Mouse (Mus musculus) regulatory T cell (primary cell): ENCODE data around the gene Vav1.

Experiments used
- in situ Hi-C: fragments of 300-600 bp; cut with MboI, MseI; formaldehyde crosslinking; loops from one replicate; pipeline ENCODE4 v1.15.1; 2025; ENCODE audit warnings: high pct_unique_total_duplicates

Gene Vav1

DNA sequence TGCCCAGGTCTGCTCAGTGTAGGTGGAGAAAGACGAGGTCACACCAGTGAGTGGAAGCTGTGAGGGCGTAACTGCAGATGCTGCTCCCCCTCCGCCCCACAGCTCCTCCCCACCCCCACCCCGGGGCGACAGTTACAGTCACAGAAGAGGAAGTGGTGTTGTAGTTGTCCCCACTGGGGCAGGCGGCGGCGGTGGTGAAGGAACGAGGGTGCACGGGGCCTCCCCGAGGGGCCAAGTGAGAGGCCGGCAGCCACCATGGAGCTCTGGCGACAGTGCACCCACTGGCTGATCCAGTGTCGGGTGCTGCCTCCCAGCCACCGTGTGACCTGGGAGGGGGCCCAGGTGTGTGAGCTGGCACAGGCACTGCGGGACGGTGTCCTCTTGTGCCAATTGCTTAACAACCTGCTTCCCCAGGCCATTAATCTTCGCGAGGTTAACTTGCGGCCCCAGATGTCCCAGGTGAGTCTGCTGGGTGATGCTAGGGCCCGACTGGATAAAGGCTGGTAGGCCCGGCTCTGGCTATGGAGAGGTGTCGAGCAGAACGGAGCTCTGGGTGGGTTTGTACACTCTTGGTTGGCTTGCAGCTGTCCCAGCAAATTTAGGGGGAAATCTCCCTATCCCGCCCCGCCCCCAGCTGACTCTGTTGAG lies at the start of gene Vav1:
Vav1 (plus strand) TSS at position 158 of the 648 bp plus-strand sequence.
- in situ Hi-C loops, result loop anchor here (25.0 kb wide), 1 partner anchor 1242 kb away; the partner anchor contains the start of genes Chaf1a and Sh3gl1

DNA sequence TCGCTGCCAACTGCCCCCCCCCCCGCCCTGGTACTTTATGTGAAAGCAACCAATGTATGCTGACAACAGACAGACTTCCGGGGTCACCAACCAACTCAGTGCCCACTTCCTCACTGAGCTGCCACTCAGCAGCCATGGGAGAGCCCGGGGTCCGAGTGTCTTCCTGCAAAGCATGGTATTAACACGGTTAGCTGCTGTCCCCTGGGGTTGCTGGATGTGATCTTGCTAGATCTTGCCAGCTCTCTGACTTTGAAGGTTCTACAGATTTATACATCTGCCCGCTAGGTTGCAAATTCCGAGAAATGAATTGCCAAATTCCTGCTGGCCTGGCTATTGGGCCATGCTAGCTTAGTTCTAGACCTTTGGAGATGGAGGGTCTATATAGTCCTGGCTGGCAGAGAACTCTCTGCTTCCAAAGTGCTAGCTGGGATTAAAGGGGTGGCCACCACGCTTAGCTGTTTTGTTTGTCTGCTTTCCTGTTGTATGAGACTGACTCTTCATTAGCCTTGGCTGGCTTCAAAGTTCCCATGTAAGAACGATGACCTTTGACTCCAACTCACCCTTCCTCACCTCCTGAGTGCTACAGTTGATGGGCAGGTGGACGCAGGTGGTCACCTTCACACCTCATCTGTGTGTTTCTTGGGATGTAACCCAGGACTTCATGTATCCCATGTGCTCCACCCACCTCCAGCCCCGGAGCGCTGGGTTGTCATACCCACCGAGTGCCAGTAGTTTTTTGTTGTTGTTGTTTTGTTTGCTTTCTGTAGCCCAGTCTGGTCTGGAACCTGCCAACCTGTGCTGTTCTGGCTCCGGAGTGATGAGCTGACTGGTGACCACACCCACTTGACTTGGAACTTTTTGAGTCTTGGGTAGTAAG lies 48.8 kb upstream of the Vav1 start:
- in situ Hi-C loops, result loop anchor here (5.0 kb wide), 1 partner anchor 102 kb away; no protein-coding TSS in a partner anchor

DNA sequence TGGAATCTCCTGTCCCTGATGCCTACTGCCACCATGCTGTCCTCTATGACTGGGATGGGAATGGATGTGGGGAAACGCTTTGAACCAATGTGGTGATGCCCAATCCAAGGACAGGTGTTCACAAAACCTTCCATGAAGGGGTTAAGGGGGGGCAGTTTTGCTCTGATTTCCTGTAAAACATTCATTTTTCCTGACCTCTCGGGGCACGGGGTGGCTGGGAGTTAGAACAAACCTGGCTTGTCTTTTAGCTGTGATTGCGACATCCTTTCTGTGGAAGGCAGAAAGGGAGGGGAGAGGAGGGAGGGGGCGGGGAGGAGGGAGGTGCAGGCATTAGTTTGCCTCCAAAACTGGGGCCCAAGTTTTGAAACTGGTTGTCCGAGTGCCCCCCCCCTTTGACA lies 48.2 kb upstream of the Vav1 start:
- in situ Hi-C loops, result no loop called here

DNA sequence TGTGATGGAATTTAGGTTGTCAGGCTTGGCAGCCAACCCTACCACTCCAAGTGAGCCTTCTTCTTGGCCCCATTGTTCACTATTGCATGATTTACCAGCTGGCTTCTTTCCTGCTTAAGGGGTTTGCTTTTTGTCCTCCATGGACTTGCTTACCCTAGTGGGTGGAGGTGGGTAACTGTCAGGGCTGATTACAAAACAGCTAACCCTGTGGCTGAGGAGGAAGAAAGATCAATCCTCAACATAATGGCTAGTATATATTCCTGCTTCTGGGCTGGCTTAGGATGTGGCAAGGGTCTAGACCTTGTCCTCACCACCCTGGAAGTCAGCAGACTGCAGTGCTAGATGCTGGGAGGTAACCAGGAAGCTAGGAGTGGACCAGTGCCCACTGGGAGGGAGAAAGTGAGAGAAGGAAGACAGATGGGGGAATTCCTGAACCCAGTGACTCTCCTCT lies 47.6 kb upstream of the Vav1 start:
- in situ Hi-C loops, result no loop called here

DNA sequence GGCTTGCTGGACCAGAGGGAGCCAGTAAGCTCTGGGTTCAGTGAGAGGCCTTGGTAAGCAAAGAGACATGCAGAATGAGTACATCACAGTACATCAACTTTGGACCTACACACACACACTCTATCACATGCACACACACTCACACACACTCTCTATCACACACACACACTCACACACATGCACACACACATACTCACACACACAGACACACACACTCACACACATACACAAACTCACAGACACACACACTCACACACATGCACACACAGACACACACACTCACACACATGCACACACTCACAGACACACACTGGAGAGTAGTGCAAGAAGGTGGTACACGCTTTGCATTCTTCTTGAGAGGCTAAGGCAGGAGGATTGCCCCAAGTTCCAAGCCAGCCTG lies 46.7 kb upstream of the Vav1 start:
- in situ Hi-C loops, result no loop called here

DNA sequence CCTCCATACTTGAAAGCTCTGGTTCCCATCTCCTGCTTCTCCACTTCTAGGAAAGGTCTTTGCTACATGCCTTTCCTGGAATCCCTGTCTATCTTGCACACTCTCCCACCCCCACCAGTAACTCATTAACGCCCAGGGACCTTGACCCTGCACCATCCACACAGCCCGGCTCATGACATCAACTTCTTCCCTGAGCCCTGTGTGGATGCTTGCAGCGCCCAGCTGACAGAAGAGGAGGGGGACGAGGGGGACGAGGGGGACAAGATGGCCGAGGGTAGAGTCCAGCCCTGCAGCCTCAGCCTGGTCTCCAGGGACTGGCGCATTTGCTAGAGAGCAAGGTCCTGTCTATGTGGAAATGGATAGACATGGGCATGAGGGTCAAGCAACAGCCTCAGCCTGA lies 45.9 kb upstream of the Vav1 start:
- in situ Hi-C loops, result no loop called here

DNA sequence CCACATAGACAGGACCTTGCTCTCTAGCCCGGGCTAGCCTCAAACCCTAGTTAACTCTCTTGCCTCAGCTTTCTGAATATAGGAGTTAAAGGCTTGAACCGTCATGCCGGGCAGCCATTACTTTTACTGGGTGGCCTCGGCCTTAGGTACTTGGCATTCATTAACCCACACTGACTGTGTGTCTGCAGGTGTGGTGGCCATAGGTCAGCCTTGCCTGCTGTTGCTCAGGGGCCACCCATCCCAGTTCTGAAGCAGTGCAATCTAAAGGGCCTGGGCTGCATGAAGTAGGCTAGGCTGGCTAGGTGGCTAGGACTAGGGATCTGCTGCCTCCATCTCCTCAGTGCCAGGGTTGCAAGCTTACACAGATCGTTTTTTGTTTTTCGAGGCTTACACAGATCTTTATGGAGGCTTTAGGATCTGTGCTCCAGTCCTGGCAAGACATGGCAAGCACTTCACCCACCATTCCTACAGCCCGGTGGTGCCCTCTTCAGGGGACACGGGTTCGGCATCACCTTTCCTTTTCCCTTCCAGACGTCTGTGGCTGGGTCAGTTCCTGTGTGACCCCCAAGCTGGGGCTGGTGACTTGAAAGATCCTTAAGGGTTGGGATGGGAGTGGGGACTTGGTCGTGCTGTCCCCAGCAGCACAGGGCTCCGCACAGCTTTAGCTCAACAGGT lies 44.5 kb upstream of the Vav1 start:
- in situ Hi-C loops, result no loop called here

DNA sequence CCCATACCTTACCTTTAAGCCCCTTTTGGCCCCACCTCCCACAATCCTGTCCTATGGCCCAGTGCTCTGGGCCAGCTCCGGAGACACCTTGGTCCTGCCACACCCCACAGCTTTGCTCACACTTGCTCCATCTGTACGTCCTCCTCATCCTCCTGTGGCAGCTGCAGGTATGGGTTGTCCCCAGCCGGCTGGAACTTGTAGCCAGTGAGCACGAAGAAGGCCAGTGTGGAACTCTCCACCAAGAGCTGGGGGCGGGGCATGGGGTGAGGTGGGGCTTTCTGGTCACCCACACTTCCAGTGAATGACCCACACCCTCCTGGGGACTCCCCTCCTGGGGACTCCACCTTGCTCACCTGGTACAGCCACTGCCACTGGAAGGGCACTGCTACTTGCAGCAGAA lies 43.1 kb upstream of the Vav1 start:
- in situ Hi-C loops, result no loop called here

DNA sequence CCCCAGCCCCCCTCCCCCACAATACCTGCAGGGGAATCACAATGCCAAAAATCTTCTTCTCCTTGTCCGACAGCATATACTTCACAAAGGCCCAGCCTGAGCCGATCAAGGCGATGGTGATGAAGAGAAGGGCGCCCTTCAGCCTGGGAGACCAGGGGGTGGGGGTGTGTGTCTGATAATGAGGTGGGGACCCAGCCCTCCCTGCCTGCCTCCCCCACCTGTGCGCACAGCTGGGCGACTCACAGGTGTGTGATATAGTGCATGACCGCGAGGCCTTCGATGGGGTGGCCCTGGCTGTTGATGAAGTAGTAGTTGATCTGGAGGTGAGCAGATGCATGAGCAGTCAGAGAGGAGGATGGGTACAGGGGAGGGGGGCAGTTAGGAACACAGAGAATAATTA lies 41.7 kb upstream of the Vav1 start:
- in situ Hi-C loops, result no loop called here

DNA sequence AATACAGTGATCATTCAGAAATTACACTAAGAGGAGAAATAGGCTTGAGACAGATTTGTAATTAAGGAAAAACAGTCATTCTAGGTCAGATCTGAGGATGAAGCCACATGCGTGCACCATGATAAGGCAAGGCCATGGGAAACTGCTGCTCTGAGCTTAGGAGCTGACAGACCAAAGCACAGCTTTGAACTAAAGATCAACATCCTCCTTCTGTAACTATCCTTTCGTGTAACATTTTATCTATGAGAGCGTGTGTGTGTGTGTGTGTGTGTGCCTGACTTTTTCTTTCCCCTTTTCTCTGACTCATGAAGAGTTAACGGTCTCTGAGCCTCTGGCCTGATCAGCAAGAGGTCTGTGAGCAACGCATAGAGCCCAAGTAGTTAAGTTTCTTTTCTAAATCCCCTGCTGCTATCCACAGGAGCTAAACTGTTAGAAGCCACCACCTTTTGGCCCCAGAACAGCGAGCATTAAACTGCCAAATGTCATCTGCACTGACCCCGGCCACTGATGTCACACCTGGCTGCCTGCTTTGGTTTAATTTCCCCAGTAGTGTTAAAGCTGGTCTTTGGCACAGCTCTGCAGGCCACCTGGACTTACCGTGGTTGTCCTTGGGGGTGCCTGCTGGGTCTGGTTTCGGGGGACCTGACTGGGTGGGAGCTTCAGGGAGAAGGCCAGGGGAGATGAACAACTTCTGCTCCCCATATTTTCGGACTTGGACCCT lies 35.1 kb upstream of the Vav1 start:
- in situ Hi-C loops, result no loop called here

DNA sequence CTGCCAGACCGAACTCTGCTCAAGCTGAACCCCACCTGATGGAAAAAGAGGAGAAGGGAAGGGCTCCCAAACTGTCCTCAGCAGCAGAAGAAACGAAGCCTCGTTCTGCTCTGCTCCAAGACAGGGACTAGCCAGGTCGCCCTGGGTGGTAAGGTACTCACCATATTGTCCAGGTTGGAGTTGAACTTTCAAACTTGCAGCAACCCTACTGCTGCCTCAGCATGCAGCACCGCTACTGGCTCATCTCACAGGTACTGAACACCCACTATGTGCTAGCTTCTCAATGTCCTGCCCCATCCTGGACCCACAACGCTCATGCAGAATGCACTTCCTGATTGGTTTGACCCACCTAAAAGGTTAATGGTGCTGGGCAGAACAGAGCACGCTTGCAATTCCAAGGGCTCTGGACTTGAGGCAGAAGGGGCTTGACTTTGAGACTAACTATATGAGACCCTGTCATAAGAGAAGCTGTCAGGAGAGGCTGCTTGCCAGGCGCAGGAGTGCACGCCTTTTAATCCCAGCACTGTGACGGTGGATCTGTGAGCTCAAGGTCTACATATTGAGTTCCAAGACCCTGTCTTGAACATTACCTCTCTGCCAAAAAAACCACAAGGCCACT lies 33.5 kb upstream of the Vav1 start:
- in situ Hi-C loops, result loop anchor here (5.0 kb wide), 2 partner anchors 47 to 248 kb away; partner anchors contain the start of gene Alkbh7

DNA sequence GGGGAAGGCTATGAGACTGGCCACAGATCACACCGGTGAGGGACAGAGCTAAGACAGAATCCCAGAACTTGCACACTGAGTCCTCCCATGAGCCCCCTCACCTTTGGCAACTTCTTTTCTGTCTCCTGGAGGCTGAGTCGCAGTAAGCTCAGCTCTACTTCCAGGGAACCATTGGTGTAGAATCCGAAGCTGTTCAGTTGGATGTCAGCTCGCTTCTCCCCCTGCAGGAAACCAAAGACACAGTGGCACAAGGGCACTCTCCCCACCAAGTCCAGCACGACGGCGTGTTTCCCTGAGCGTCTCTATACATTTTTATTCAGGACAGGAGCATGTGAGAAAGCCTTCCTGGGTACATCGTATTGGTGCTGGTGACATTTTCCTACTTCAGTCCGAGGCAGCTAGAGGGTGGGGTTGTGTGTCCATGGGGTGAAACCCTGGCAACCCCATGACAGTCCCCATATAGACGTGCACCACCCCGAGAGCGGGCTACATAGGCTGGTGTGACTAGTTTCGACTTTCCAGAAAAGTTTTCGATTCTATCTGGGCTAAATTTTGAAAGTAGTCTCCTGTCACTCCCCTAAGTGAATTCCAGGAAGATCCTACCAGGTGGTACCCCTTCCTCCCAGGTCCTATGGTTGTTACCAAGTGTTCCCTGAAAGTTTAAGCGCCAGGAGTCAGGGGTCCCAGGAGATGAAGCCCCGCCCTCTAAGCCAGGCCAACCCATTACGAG lies 32.1 kb upstream of the Vav1 start:
- in situ Hi-C loops, result loop anchor here (5.0 kb wide), 2 partner anchors 45 to 250 kb away; partner anchors contain the start of gene Alkbh7

DNA sequence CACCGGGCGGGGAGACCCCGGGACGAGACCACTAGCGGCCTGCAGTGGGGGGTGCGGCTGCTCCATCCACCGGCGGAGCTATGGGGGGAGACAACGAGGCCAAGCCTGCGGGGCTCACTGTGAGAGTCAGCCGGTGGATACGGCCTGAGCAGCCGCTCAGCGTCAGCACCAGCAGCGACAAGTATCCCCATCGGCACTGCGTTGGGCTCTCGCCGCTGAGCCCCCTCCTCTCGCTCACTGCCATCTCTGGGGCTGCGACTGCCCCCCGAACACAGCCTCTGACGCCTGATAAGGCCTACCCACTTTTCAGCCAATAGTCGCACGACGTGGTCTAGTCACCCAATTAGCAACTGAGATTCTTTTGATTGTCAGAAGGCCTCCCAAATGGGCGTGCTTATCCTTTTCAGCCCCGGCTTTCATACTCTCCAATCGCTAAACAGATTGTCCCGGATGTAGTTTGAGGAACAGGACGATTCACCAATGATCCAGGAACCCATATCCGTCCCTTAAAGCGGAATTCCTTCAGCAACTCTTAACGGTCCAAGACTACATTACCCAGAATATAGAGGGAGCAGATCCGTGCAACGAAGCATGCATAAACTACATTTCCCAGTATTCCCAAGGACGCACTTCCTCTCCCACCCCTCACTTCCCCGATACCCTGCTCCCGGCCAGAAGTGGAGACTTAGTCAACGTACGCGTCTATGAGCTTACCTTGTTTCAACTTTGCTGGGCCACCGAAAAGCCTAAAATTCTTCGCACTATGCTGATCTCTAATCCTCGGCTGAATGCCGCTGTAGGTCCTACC lies 31.3 kb upstream of the Vav1 start:
- in situ Hi-C loops, result loop anchor here (5.0 kb wide), 2 partner anchors 45 to 250 kb away; partner anchors contain the start of gene Alkbh7

DNA sequence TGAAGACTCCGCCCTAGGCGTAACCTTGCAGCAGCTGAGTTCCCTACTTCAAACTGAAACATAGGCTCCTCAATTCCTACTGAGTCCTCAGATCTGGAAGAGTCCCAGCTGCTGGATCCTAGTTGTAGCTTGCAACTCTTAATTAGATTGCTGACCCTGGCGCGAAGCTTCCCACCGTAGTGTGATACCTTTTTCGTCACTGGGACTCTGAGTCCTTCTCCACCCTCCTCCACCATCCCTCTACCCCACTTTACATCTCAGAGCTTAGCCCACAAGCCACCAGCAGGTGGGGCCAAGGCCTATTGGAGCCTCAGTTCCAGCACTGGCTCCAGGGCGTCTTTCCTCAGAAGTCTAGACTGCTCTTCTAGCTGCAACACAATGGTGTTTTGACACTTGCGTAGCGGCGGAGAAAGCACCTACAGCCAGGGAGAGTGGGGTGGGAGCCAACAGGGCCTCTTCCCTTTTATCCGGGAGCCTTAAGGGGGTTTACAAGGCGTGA lies 30.6 kb upstream of the Vav1 start, which contains the start of gene Gpr108:
Gpr108 (minus strand) TSS at position 246 of the 499 bp plus-strand sequence.
- in situ Hi-C loops, result loop anchor here (5.0 kb wide), 2 partner anchors 44 to 251 kb away; partner anchors contain the start of gene Alkbh7

DNA sequence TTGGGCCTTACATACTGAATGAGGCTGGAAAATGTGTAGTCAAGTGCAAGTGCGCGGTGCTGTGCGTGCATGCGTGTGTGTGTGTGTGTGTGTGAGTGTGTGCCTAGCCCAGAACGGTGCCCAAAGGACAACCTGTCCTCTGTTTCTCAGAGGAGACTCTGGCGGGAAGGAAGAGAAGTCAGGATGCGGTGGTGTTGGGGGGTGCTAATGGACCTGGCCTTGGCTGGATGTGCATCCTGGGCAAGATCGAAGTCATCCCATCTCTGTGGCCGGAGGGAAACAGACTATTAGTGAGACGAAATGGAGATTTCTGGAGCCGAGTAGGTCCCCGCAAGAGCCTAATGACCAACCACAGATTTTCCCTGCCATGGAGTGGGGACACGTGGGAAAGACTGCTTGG lies 30.1 kb upstream of the Vav1 start:
- in situ Hi-C loops, result loop anchor here (5.0 kb wide), 2 partner anchors 44 to 251 kb away; partner anchors contain the start of gene Alkbh7

DNA sequence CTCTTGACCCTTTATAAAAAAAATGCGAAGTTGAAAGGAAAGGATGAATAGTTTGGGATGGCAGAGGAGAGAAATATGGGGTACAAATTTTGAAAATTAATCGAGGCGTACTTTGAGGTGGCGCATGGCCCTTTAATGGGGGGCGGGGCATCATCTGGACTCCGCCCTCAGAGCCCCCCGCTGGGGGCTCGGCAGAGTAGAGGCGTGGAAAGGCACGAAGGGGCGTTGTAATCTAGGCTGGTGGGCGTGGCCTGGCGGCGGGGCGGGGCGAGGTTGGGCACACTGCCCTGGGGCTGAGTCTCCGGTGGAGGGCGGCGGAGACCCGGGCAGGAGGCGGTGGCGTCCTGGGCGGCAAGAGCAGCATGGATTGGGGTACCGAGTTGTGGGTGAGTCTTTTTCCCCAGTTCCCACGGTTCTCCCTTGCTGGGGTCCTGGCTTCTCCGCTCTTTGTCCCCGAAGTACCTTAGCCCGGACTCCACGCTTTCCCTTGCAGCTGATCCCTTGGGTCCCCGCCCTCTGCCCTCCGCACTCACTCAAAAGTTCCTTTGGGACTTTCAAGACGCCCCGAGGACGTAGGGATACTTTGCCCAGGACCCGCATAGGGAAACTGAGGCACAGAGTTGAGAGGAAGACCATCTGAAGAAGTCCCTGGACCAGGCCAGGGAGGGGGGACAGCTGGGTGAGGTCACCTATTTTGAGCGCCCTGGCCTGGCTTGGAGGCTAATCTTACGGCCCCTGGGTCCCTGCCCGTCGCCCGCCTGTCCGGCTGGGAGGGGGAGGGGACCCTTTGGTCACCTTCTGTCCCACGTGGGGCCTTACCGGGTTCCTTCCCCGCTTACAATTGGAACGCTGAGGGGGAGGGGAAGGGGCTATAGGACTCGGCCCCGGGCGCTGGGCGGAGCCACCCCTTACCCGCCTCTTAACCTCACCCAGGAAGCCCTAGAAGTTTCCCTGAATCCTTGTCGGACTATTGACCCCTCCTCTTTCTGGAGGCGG lies 29.4 kb upstream of the Vav1 start, which contains the start of gene Trip10:
Trip10 (plus strand) TSS at position 270 of the 996 bp plus-strand sequence.
- in situ Hi-C loops, result loop anchor here (5.0 kb wide), 2 partner anchors 43 to 252 kb away; partner anchors contain the start of gene Alkbh7

DNA sequence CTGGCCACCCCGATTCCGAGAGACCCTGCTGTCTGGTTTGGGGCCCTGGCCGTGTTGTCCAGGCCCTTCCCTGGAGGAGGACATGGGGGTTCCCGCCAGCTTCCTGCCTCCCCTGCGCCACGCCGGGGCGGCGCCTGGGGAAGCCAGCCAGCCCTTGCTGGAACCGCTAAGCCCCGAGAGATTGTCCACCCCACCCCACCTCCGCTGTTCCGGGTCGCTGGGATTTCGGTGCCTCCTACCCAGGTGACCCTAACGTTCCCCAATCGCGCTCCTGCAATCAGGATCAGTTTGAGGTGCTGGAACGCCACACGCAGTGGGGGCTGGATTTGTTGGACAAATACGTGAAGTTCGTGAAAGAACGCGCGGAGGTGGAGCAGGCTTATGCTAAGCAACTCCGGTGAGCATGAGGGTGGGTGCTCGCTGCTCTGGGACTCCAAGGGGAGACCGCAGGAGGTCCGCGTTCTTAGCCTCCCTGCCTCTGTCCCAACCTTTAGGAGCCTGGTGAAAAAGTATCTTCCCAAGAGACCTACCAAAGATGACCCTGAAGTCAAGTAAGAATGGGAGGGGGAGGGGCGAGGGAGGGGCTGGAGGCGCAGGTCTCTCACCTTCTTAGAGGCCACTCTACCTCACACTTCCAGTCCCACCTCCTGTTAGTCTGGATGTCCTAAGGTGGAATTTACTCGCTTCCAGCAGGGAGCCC lies 28.3 kb upstream of the Vav1 start:
- in situ Hi-C loops, result no loop called here
